Mouse (Mus musculus): Measurements from ENCODE around the gene Cdk17.

- TF ChIP-seq CTCF (IDR thresholded peaks at IDR 0.05; ENCODE audit: insufficient read depth, low read length) = no peak
- TF ChIP-seq POLR2A (IDR thresholded peaks at IDR 0.05; ENCODE audit: borderline replicate concordance, extremely low read depth, low read depth, low read length) = no peak
Measured at GRCm38 (mm10) chr10:93255294-93255693, 94.6 kb downstream of the Cdk17 start.

Measured in lung, adult 2 months (tissue).